ENCODE assay signal across 16 mouse cellular contexts in the genomic region with DNA sequence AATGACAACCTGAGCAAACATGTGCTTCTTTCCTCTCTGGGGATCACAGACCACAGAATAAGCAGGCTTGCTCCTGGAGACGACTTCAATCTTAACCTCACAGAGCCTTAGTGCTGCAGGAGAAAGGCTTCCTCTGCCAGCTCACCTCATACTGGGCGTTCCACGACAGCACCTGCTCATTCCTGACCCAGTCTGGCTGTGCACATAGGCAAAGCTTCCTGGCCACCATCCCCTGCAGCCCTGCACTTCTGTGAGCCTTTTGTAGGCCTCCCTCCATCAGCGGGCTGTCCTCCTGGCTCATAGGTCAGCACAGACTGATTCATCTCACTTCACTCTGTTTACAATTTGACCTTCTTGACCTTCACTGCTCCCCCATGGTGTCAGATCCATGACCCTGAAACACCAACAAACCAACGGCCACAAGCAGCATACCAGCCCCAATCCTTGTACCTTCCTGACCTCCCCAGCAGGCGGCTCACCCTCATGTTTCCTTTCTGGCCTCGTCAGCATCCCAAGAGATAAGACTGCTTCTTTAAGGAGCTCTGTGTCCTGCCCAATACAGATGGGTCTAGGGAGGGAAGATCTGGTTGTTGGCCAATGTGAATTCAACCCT.
DNase-seq lines count a peak whose midpoint lies in the region; ATAC-seq and TF ChIP-seq lines count a peak whose summit lies in the region.
"Had no signal": no experiment of that assay in that cellular context is flagged by ENCODE, and none has a peak within 500 bp of the region (broad histone marks: within the 10 kb centered on the region; RNA-seq: fewer than 3 reads in every experiment).

No protein-coding gene starts in this region.

- no peak overlapping the region for H3K9ac ChIP-seq in lung, postnatal 0 days (replicated peaks; ENCODE audit: low read depth)
- H3K9ac ChIP-seq: forebrain, embryonic 15.5 days; liver, embryonic 13.5 days had no signal

- H3K4me2 ChIP-seq in lung, postnatal 0 days (replicated peaks; ENCODE audit: low read depth, low read length): no peak overlapping the region
- H3K4me2 ChIP-seq: forebrain, embryonic 15.5 days; liver, embryonic 13.5 days had no signal

- TF ChIP-seq CTCF in lung, postnatal 0 days (IDR thresholded peaks at IDR 0.05): peak; percentile 31

- no peak overlapping the region for H3K4me3 ChIP-seq in lung, postnatal 0 days (ENCODE audit: low read depth, low read length)
- no peak overlapping the region for H3K4me3 ChIP-seq in embryonic facial prominence, embryonic 10.5 days
- H3K4me3 ChIP-seq: forebrain, embryonic 15.5 days; liver, embryonic 13.5 days had no signal

- no peaks in the 10 kb centered on the region for H3K4me1 ChIP-seq in lung, postnatal 0 days (ENCODE audit: insufficient read depth, low read depth, low read length)
- H3K4me1 ChIP-seq in embryonic facial prominence, embryonic 10.5 days: peaks cover 21% of the 10 kb centered on the region

- ATAC-seq in lung, postnatal 0 days: no peak
- ATAC-seq in CD4-positive, CD25-positive, alpha-beta regulatory T cell, adult 4 months: no peak
- ATAC-seq: forebrain, embryonic 15.5 days; hindbrain, embryonic 16.5 days; midbrain, embryonic 16.5 days had no signal

- DNase-seq in lung, postnatal 0 days (ENCODE audit: low spot score): no peak
- DNase-seq in lung, postnatal 14 days: no peak
- peak; percentile 82 for DNase-seq in brain, adult 2 months (ENCODE audit: low read depth, low spot score)
- peak; percentile 47 for DNase-seq in cerebellum, adult 8-10 months
- DNase-seq in embryonic facial prominence, embryonic 10.5 days (ENCODE audit: low spot score): peak; percentile 26
- DNase-seq in adipocyte (ENCODE audit: low spot score): no peak
- DNase-seq: heart, postnatal 10 days; kidney, adult 2 months; kidney, postnatal 36 days; liver, embryonic 13.5 days; lung, postnatal 36 days; right cerebral cortex, postnatal 4 days had no signal

- no peak overlapping the region for H3K27ac ChIP-seq in lung, postnatal 0 days (ENCODE audit: low read length)
- no peak overlapping the region for H3K27ac ChIP-seq in embryonic facial prominence, embryonic 10.5 days (replicated peaks)
- H3K27ac ChIP-seq: forebrain, embryonic 15.5 days; liver, embryonic 13.5 days had no signal

- no peak for TF ChIP-seq EP300 in lung, postnatal 0 days (IDR thresholded peaks at IDR 0.05)

- H3K36me3 ChIP-seq in lung, postnatal 0 days (ENCODE audit: insufficient read depth, low read length): no peaks in the 10 kb centered on the region
- no peaks in the 10 kb centered on the region for H3K36me3 ChIP-seq in embryonic facial prominence, embryonic 10.5 days (replicated peaks)
- H3K36me3 ChIP-seq: forebrain, embryonic 15.5 days; liver, embryonic 13.5 days had no signal

- WGBS in lung, postnatal 0 days: 65% methylated on average over 7 of the region's 7 CpGs
- 27% methylated on average over 7 of the region's 7 CpGs for WGBS in embryonic facial prominence, embryonic 10.5 days

- no peaks in the 10 kb centered on the region for H3K27me3 ChIP-seq in lung, postnatal 0 days (replicated peaks; ENCODE audit: insufficient read depth, low read length)
- H3K27me3 ChIP-seq in embryonic facial prominence, embryonic 10.5 days (replicated peaks; ENCODE audit: low read depth, poor library complexity, severe bottlenecking): 0 out of 2 replicates have a peak, but pooled peaks cover 13% of the 10 kb centered on the region
- H3K27me3 ChIP-seq: forebrain, embryonic 15.5 days; liver, embryonic 13.5 days had no signal

- no peaks in the 10 kb centered on the region for H3K9me3 ChIP-seq in lung, postnatal 0 days (ENCODE audit: low read length)
- H3K9me3 ChIP-seq in embryonic facial prominence, embryonic 10.5 days: no peaks in the 10 kb centered on the region
- H3K9me3 ChIP-seq: forebrain, embryonic 15.5 days; liver, embryonic 13.5 days had no signal

Comparison
In these comparisons a context has a peak if more than half of its experiments do, and no peak if none do; other contexts are left out.
1. DNase-seq: peak in brain, adult 2 months (single experiment), cerebellum, adult 8-10 months (single experiment) and embryonic facial prominence, embryonic 10.5 days (single experiment); none in lung, postnatal 0 days (single experiment), lung, postnatal 14 days (single experiment) and adipocyte (single experiment).